In genomic region chr19:53427346-53427745, GRCm38 (mm10) we compare ENCODE assay signal across 17 mouse cellular contexts. TPM values are rescaled to one million over a fixed set of nuclear protein-coding genes. Genes with fewer than 3 reads are reported as not detected.
A peak's percentile ranks its signal among the peaks of the same experiment; 100 is the strongest.
DNase-seq lines count a peak whose midpoint lies in the region; ATAC-seq and TF ChIP-seq lines count a peak whose summit lies in the region.
"Had no signal": no experiment of that assay in that cellular context is flagged by ENCODE, and none has a peak within 500 bp of the region (broad histone marks: within the 10 kb centered on the region; RNA-seq: fewer than 3 reads in every experiment).

No protein-coding gene starts in this region.

- no peaks in the 10 kb centered on the region for H3K9me3 ChIP-seq in forebrain, embryonic 12.5 days
- H3K9me3 ChIP-seq in forebrain, embryonic 11.5 days (ENCODE audit: control insufficient read depth, low read length), result no peaks in the 10 kb centered on the region
- no peaks in the 10 kb centered on the region for H3K9me3 ChIP-seq in midbrain, postnatal 0 days (ENCODE audit: low read length)
- H3K9me3 ChIP-seq in midbrain, embryonic 16.5 days (replicated peaks; ENCODE audit: control insufficient read depth, low read length, poor library complexity, severe bottlenecking), result no peaks in the 10 kb centered on the region
- H3K9me3 ChIP-seq: liver, embryonic 15.5 days had no signal

- no peaks in the 10 kb centered on the region for H3K36me3 ChIP-seq in forebrain, embryonic 12.5 days (replicated peaks)
- no peaks in the 10 kb centered on the region for H3K36me3 ChIP-seq in forebrain, embryonic 11.5 days (ENCODE audit: control insufficient read depth, insufficient read depth, low read length)
- no peaks in the 10 kb centered on the region for H3K36me3 ChIP-seq in kidney, adult 2 months (ENCODE audit: control insufficient read depth, insufficient read depth, low read length)
- no peaks in the 10 kb centered on the region for H3K36me3 ChIP-seq in midbrain, postnatal 0 days (ENCODE audit: insufficient read depth, low read length)
- H3K36me3 ChIP-seq in midbrain, embryonic 16.5 days (ENCODE audit: control insufficient read depth, insufficient read depth, low read length), result no peaks in the 10 kb centered on the region
- H3K36me3 ChIP-seq: liver, embryonic 15.5 days had no signal

- DNase-seq in forebrain, embryonic 11.5 days (ENCODE audit: low spot score), result no peak
- peak; percentile 41 for DNase-seq in kidney, adult 2 months
- DNase-seq in kidney, adult 18-20 months, result no peak
- peak; percentile 43 for DNase-seq in midbrain, postnatal 0 days (ENCODE audit: low spot score)
- DNase-seq in frontal cortex, postnatal 14 days (ENCODE audit: low spot score in 2 of 2), result no peak
- no peak for DNase-seq in left cerebral cortex, adult 2 months (ENCODE audit: extremely low spot score in 1 of 2, low spot score in 2 of 2)
- DNase-seq: kidney, postnatal 4 days; midbrain, embryonic 14.5 days; right cerebral cortex, postnatal 4 days; thymus, adult 18-20 months had no signal

- ATAC-seq in forebrain, embryonic 12.5 days (ENCODE audit: low FRiP score), result no peak
- no peak for ATAC-seq in forebrain, embryonic 11.5 days (replicated peaks; ENCODE audit: low FRiP score)
- no peak for ATAC-seq in midbrain, postnatal 0 days (ENCODE audit: low FRiP score)
- ATAC-seq in midbrain, embryonic 16.5 days, result no peak

- WGBS in forebrain, embryonic 12.5 days, result 67% methylated on average over 7 of the region's 7 CpGs
- WGBS in forebrain, embryonic 11.5 days, result 74% methylated on average over 7 of the region's 7 CpGs
- WGBS in kidney, adult 2 months, result 36% methylated on average over 7 of the region's 7 CpGs
- 59% methylated on average over 7 of the region's 7 CpGs for WGBS in midbrain, postnatal 0 days
- WGBS in midbrain, embryonic 16.5 days, result 65% methylated on average over 7 of the region's 7 CpGs

- H3K4me2 ChIP-seq in forebrain, embryonic 12.5 days, result no peak overlapping the region
- H3K4me2 ChIP-seq in forebrain, embryonic 11.5 days (ENCODE audit: low read depth, low read length, severe bottlenecking), result no peak overlapping the region
- no peak overlapping the region for H3K4me2 ChIP-seq in midbrain, postnatal 0 days (ENCODE audit: low read depth, low read length, poor library complexity, severe bottlenecking)
- H3K4me2 ChIP-seq in midbrain, embryonic 16.5 days (ENCODE audit: low read length), result no peak overlapping the region
- H3K4me2 ChIP-seq: liver, embryonic 15.5 days had no signal

- intact Hi-C loops in left cerebral cortex, adult 2 months (cut with DNase I), result loop anchor here (5.0 kb wide), 1 partner anchor 105 kb away; no protein-coding TSS in a partner anchor

- H3K27ac ChIP-seq in forebrain, embryonic 12.5 days, result peak overlapping the region; percentile 59; the same call in 1 of the 2 replicates
- no peak overlapping the region for H3K27ac ChIP-seq in forebrain, embryonic 11.5 days (ENCODE audit: low read depth, low read length)
- H3K27ac ChIP-seq in kidney, adult 2 months (ENCODE audit: insufficient read depth, low read depth, low read length), result no peak overlapping the region
- H3K27ac ChIP-seq in midbrain, postnatal 0 days (ENCODE audit: low read depth, low read length), result no peak overlapping the region
- H3K27ac ChIP-seq in midbrain, embryonic 16.5 days (ENCODE audit: low read length), result no peak overlapping the region
- H3K27ac ChIP-seq in left cerebral cortex, adult 2 months, result no peak overlapping the region; the same call in 1 of the 2 replicates
- H3K27ac ChIP-seq: liver, embryonic 15.5 days had no signal

- no peak overlapping the region for H3K4me3 ChIP-seq in forebrain, embryonic 12.5 days (replicated peaks)
- H3K4me3 ChIP-seq in forebrain, embryonic 11.5 days (ENCODE audit: low read depth, low read length), result no peak overlapping the region
- H3K4me3 ChIP-seq in kidney, adult 2 months (ENCODE audit: insufficient read depth, low read depth, low read length), result no peak overlapping the region
- H3K4me3 ChIP-seq in midbrain, postnatal 0 days (ENCODE audit: low read depth, low read length), result no peak overlapping the region
- no peak overlapping the region for H3K4me3 ChIP-seq in midbrain, embryonic 16.5 days (ENCODE audit: low read depth, low read length)
- no peak overlapping the region for H3K4me3 ChIP-seq in left cerebral cortex, adult 2 months
- H3K4me3 ChIP-seq: liver, embryonic 15.5 days had no signal

- TF ChIP-seq POLR2A in kidney, adult 2 months (IDR thresholded peaks at IDR 0.05; ENCODE audit: low read depth, low read length), result no peak

- H3K27me3 ChIP-seq in forebrain, embryonic 12.5 days, result 0 out of 2 replicates have a peak, but pooled peaks cover 10% of the 10 kb centered on the region
- no peaks in the 10 kb centered on the region; the same call in 1 of the 2 replicates for H3K27me3 ChIP-seq in forebrain, embryonic 11.5 days (ENCODE audit: control insufficient read depth, insufficient read depth, low read length)
- no peaks in the 10 kb centered on the region for H3K27me3 ChIP-seq in kidney, adult 2 months (replicated peaks; ENCODE audit: control insufficient read depth, insufficient read depth, low read length)
- H3K27me3 ChIP-seq in midbrain, postnatal 0 days (ENCODE audit: insufficient read depth, low read length), result 0 out of 2 replicates have a peak, but pooled peaks cover 4% of the 10 kb centered on the region
- H3K27me3 ChIP-seq in midbrain, embryonic 16.5 days (ENCODE audit: control insufficient read depth, insufficient read depth, low read depth, low read length), result no peaks in the 10 kb centered on the region; the same call in 1 of the 2 replicates

- TF ChIP-seq CTCF in kidney, adult 2 months (conservative IDR thresholded peaks at IDR 0.05; ENCODE audit: insufficient read depth, insufficient read length, low read depth, low read length), result no peak
- TF ChIP-seq CTCF in midbrain, postnatal 0 days (IDR thresholded peaks at IDR 0.05), result no peak
- no peak for TF ChIP-seq CTCF in left cerebral cortex, adult 2 months (IDR thresholded peaks at IDR 0.05)

- peaks cover 13% of the 10 kb centered on the region for H3K4me1 ChIP-seq in forebrain, embryonic 12.5 days
- H3K4me1 ChIP-seq in forebrain, embryonic 11.5 days (replicated peaks; ENCODE audit: control insufficient read depth, insufficient read depth, low read length), result peaks cover 3% of the 10 kb centered on the region; the same call in 1 of the 2 replicates
- H3K4me1 ChIP-seq in kidney, adult 2 months (ENCODE audit: control insufficient read depth, insufficient read depth, low read length), result no peaks in the 10 kb centered on the region
- H3K4me1 ChIP-seq in midbrain, postnatal 0 days (ENCODE audit: insufficient read depth, low read length), result peaks cover 9% of the 10 kb centered on the region; the same call in 1 of the 2 replicates
- peaks cover 7% of the 10 kb centered on the region; the same call in 1 of the 2 replicates for H3K4me1 ChIP-seq in midbrain, embryonic 16.5 days (ENCODE audit: control insufficient read depth, insufficient read depth, low read length)

- no peak overlapping the region for H3K9ac ChIP-seq in forebrain, embryonic 12.5 days
- no peak overlapping the region for H3K9ac ChIP-seq in forebrain, embryonic 11.5 days (ENCODE audit: low read length)
- no peak overlapping the region for H3K9ac ChIP-seq in midbrain, postnatal 0 days (replicated peaks; ENCODE audit: low read length, poor library complexity, severe bottlenecking)
- no peak overlapping the region for H3K9ac ChIP-seq in midbrain, embryonic 16.5 days (ENCODE audit: low read depth, low read length)
- H3K9ac ChIP-seq: liver, embryonic 15.5 days had no signal

RNA-seq across cellular contexts. Expression of gene Smndc1, which starts 37.0 kb away (rescaled TPM):
- polyA plus RNA-seq in forebrain, embryonic 12.5 days (2016; fragmentation: Nextera tagmentation; extraction: Ambion mirVana), result 45.4 and 49.6 TPM in 2 replicates
- polyA plus RNA-seq in forebrain, embryonic 11.5 days (2014; fragmentation: Nextera tagmentation; extraction: Ambion mirVana), result 53.6 and 57.6 TPM in 2 replicates
- polyA plus RNA-seq in kidney, adult 2 months (2012; rRNA removed), result 3.4 and 5.9 TPM in 2 replicates
- 8.9 and 17.8 TPM in 2 replicates for total RNA-seq in midbrain, postnatal 0 days (2014; rRNA removed)
- polyA plus RNA-seq in midbrain, postnatal 0 days (2015; fragmentation: Nextera tagmentation; extraction: Ambion mirVana), result 28.9 and 35.0 TPM in 2 replicates
- 31.2 and 32.2 TPM in 2 replicates for polyA plus RNA-seq in midbrain, embryonic 16.5 days (2015; fragmentation: Nextera tagmentation; extraction: Ambion mirVana)
- total RNA-seq in left cerebral cortex, adult 2 months (2021), result 10 to 100 TPM; 35.1 to 35.8 TPM

RNA-seq across cellular contexts. Expression of gene Gm10197, which starts 55.8 kb away (rescaled TPM):
- 1.7 TPM in 1 of 2 replicates, not detected in the other for polyA plus RNA-seq in forebrain, embryonic 12.5 days (2016; fragmentation: Nextera tagmentation; extraction: Ambion mirVana)
- not detected in 2 replicates for polyA plus RNA-seq in forebrain, embryonic 11.5 days (2014; fragmentation: Nextera tagmentation; extraction: Ambion mirVana)
- not detected in 2 replicates for polyA plus RNA-seq in kidney, adult 2 months (2012; rRNA removed)
- total RNA-seq in midbrain, postnatal 0 days (2014; rRNA removed), result not detected in 2 replicates
- not detected in 2 replicates for polyA plus RNA-seq in midbrain, postnatal 0 days (2015; fragmentation: Nextera tagmentation; extraction: Ambion mirVana)
- polyA plus RNA-seq in midbrain, embryonic 16.5 days (2015; fragmentation: Nextera tagmentation; extraction: Ambion mirVana), result not detected in 2 replicates
- total RNA-seq in left cerebral cortex, adult 2 months (2021), result not detected
- total RNA-seq: gastrocnemius, adult 18-20 months; left cerebral cortex, postnatal 25 days had no signal
- polyA plus RNA-seq: C2C12; hindbrain, embryonic 11.5 days; liver, embryonic 15.5 days had no signal

Comparison
In these comparisons a context has a peak if more than half of its experiments do, and no peak if none do; other contexts are left out.
1. DNase-seq: peak in kidney, adult 2 months (single experiment) and midbrain, postnatal 0 days (single experiment); none in forebrain, embryonic 11.5 days (single experiment), kidney, adult 18-20 months (single experiment), frontal cortex, postnatal 14 days (0 of 2) and left cerebral cortex, adult 2 months (0 of 2).